Mouse (Mus musculus) heart, adult 11 months (tissue): ENCODE results near the gene Pdpk1.
"Not testable (repeated sequence)": the region's sequence is repeated elsewhere in the genome, so short reads cannot be mapped to it uniquely, and the experiment has no call there.

Source experiments
- DNase-seq: peaks from one replicate; pipeline ENCODE4 v3.0.0; 2022

The Pdpk1 gene

GRCm38 (mm10) chr17:24162584-24163175, 12.0 kb upstream of the Pdpk1 start:
- DNase-seq = peak; percentile 96

GRCm38 (mm10) chr17:24161466-24161865, 10.7 kb upstream of the Pdpk1 start:
- no peak for DNase-seq

GRCm38 (mm10) chr17:24157526-24157925, 6.8 kb upstream of the Pdpk1 start:
- peak; percentile 88 for DNase-seq

GRCm38 (mm10) chr17:24157121-24157520, 6.4 kb upstream of the Pdpk1 start:
- peak; percentile 82 for DNase-seq

GRCm38 (mm10) chr17:24156394-24156793, 5.7 kb upstream of the Pdpk1 start:
- DNase-seq = peak; percentile 87

- peak; percentile 88 for DNase-seq
These were observed 5.0 kb upstream of the Pdpk1 start for GRCm38 (mm10) chr17:24155742-24156141.

GRCm38 (mm10) chr17:24154463-24154862, 3.7 kb upstream of the Pdpk1 start:
- no peak for DNase-seq

- peak; percentile 97 for DNase-seq
These were observed 1.3 kb upstream of the Pdpk1 start for GRCm38 (mm10) chr17:24151890-24152563.

GRCm38 (mm10) chr17:24151382-24151781, 658 bp upstream of the Pdpk1 start:
- no peak for DNase-seq

- no peak for DNase-seq
These were observed 1.3 kb downstream of the Pdpk1 start for GRCm38 (mm10) chr17:24149421-24149820.

GRCm38 (mm10) chr17:24142897-24143296, 7.8 kb downstream of the Pdpk1 start:
- peak; percentile 91 for DNase-seq

- DNase-seq = peak; percentile 100
These were observed 9.3 kb downstream of the Pdpk1 start for GRCm38 (mm10) chr17:24141425-24141920.

- DNase-seq = no peak
These were observed 9.8 kb downstream of the Pdpk1 start for GRCm38 (mm10) chr17:24140845-24141424.

GRCm38 (mm10) chr17:24139968-24140367, 10.8 kb downstream of the Pdpk1 start:
- no peak for DNase-seq

GRCm38 (mm10) chr17:24139256-24139655, 11.5 kb downstream of the Pdpk1 start:
- no peak for DNase-seq

- DNase-seq = no peak
These were observed 13.4 kb downstream of the Pdpk1 start for GRCm38 (mm10) chr17:24137226-24137880.

- no peak for DNase-seq
These were observed 16.7 kb downstream of the Pdpk1 start for GRCm38 (mm10) chr17:24134062-24134461.

- DNase-seq = not testable (repeated sequence)
These were observed 17.8 kb downstream of the Pdpk1 start for GRCm38 (mm10) chr17:24132919-24133318.

GRCm38 (mm10) chr17:24131570-24131969, 19.2 kb downstream of the Pdpk1 start:
- DNase-seq = no peak

- DNase-seq = not testable (repeated sequence)
These were observed 21.5 kb downstream of the Pdpk1 start for GRCm38 (mm10) chr17:24129246-24129645.

- DNase-seq = no peak
These were observed 23.1 kb downstream of the Pdpk1 start for GRCm38 (mm10) chr17:24127592-24127991.

GRCm38 (mm10) chr17:24126801-24127200, 23.9 kb downstream of the Pdpk1 start:
- DNase-seq = no peak

- no peak for DNase-seq
These were observed 31.3 kb downstream of the Pdpk1 start for GRCm38 (mm10) chr17:24119446-24119845.

GRCm38 (mm10) chr17:24113031-24113430, 37.7 kb downstream of the Pdpk1 start:
- no peak for DNase-seq
